Mouse (Mus musculus) liver, embryonic 16.5 days (tissue): ENCODE data around the gene Gm7138. TPM values are rescaled to one million over a fixed set of nuclear protein-coding genes. Genes with fewer than 3 reads are reported as not detected.
"Not testable (repeated sequence)": the region's sequence is repeated elsewhere in the genome, so short reads cannot be mapped to it uniquely, and the experiment has no call there.

Experiments
- ATAC-seq: fragments of 200-750 bp; cut with Nextera tagmentation; 2 replicates; pipeline ENCODE4 v1.8.0; 2017; ENCODE audit warnings: low read depth, mild to moderate bottlenecking, moderate number of reproducible peaks, moderate library complexity
- H3K27ac ChIP-seq: fragments of 300-500 bp; sonication (generic); 2 replicates; pipeline ENCODE4 v1.5.1; 2014; ENCODE audit warnings: mild to moderate bottlenecking, low read length
- H3K27me3 ChIP-seq: fragments of 300-500 bp; sonication (generic); 2 replicates; pipeline ENCODE4 v1.6.1; 2014; ENCODE audit warnings: low read depth, low read length, mixed read lengths; ENCODE audit not compliant: control insufficient read depth, insufficient read depth
- H3K36me3 ChIP-seq: fragments of 300-500 bp; sonication (generic); 2 replicates; pipeline ENCODE4 v1.6.1; 2014; ENCODE audit warnings: mild to moderate bottlenecking; ENCODE audit not compliant: control insufficient read depth, insufficient read depth
- H3K4me1 ChIP-seq: fragments of 300-500 bp; sonication (generic); 2 replicates; pipeline ENCODE4 v1.6.1; 2014; ENCODE audit warnings: low read depth, low read length, mixed read lengths; ENCODE audit not compliant: control insufficient read depth
- H3K4me2 ChIP-seq: fragments of 300-500 bp; sonication (generic); 2 replicates; pipeline ENCODE4 v1.6.1; 2014; ENCODE audit warnings: low read depth, low read length, mixed read lengths
- H3K4me3 ChIP-seq: fragments of 300-500 bp; sonication (generic); 2 replicates; pipeline ENCODE4 v1.5.1; 2014; ENCODE audit warnings: low read depth, mild to moderate bottlenecking, low read length
- H3K9ac ChIP-seq: fragments of 300-500 bp; sonication (generic); 2 replicates; pipeline ENCODE4 v1.6.1; 2014; ENCODE audit warnings: low read depth, low read length
- H3K9me3 ChIP-seq: fragments of 300-500 bp; sonication (generic); replicated peaks from 2 replicates; pipeline ENCODE4 v1.6.1; 2016; ENCODE audit warnings: low read length; ENCODE audit not compliant: control insufficient read depth
- WGBS: fragments of 180-500 bp; shearing (Covaris S2); extraction: QIAGEN DNeasy Blood & Tissue Kit; methylation state at CpG from one replicate; pipeline ENCODE4 v1.1.7; 2014; ENCODE audit not compliant: insufficient replicate concordance; 5-methylcytosine and 5-hydroxymethylcytosine counted together
- polyA plus RNA-seq: library from polyadenylated mRNA; unstranded; fragments of >200 nt; fragmentation: Nextera tagmentation; extraction: Ambion mirVana; gene quantifications from 2 replicates; pipeline ENCODE4 v1.2.1, GENCODE M21; 2015

Gm7138 gene
- polyA plus RNA-seq, 1 experiment from 2014 or later, result not detected

- H3K4me1 ChIP-seq, result no peaks in the 10 kb centered on the region
- no peaks in the 10 kb centered on the region for H3K9me3 ChIP-seq
- H3K9ac ChIP-seq, result no peak overlapping the region
- H3K4me2 ChIP-seq, result no peak overlapping the region
- H3K4me3 ChIP-seq, result no peak overlapping the region
- no peak overlapping the region for H3K27ac ChIP-seq
- 29% methylated on average over 3 of the region's 3 CpGs for WGBS
- no peak for ATAC-seq
- H3K27me3 ChIP-seq, result no peaks in the 10 kb centered on the region
- H3K36me3 ChIP-seq, result no peaks in the 10 kb centered on the region
Measured at GRCm38 (mm10) chr10:77797677-77798076, 20.9 kb upstream of the Gm7138 start.

GRCm38 (mm10) chr10:77794976-77795375, 18.2 kb upstream of the Gm7138 start, which contains the start of gene Gm9639:
Gene Gm9639, minus strand, starts transcription at chr10:77795076.
- no peaks in the 10 kb centered on the region for H3K9me3 ChIP-seq
- no peak within 1 kb of the TSS for H3K9ac ChIP-seq
- H3K4me3 ChIP-seq, result no peak within 1 kb of the TSS
- ATAC-seq, result no peak
- no peak within 1 kb of the TSS for H3K4me2 ChIP-seq
- no peaks in the 10 kb centered on the region for H3K4me1 ChIP-seq
- H3K36me3 ChIP-seq, result no peaks in the 10 kb centered on the region
- H3K27me3 ChIP-seq, result no peaks in the 10 kb centered on the region
- 38% methylated on average over 2 of the region's 2 CpGs for WGBS
- no peak within 1 kb of the TSS for H3K27ac ChIP-seq

- H3K4me3 ChIP-seq, result no peak overlapping the region
- H3K9me3 ChIP-seq, result no peaks in the 10 kb centered on the region
- WGBS, result 47% methylated on average over 2 of the region's 2 CpGs
- no peaks in the 10 kb centered on the region for H3K36me3 ChIP-seq
- H3K27me3 ChIP-seq, result no peaks in the 10 kb centered on the region
- H3K27ac ChIP-seq, result no peak overlapping the region
- H3K9ac ChIP-seq, result no peak overlapping the region
- H3K4me1 ChIP-seq, result no peaks in the 10 kb centered on the region
- ATAC-seq, result no peak
- H3K4me2 ChIP-seq, result no peak overlapping the region
Measured at GRCm38 (mm10) chr10:77788621-77789020, 11.9 kb upstream of the Gm7138 start.

GRCm38 (mm10) chr10:77787876-77788275, 11.1 kb upstream of the Gm7138 start, which contains the start of gene Gm7137:
Gene Gm7137, minus strand, starts transcription at chr10:77788200.
- H3K4me3 ChIP-seq, H3K27ac ChIP-seq, H3K9me3 ChIP-seq, H3K4me2 ChIP-seq, H3K36me3 ChIP-seq, ATAC-seq, H3K4me1 ChIP-seq, H3K27me3 ChIP-seq, H3K9ac ChIP-seq: not testable (repeated sequence)
- WGBS, result no CpG with 5 or more reads among the region's 1 CpGs

- H3K4me1 ChIP-seq, H3K27me3 ChIP-seq, H3K27ac ChIP-seq, H3K4me3 ChIP-seq, H3K9ac ChIP-seq, H3K4me2 ChIP-seq, H3K36me3 ChIP-seq, ATAC-seq, H3K9me3 ChIP-seq: not testable (repeated sequence)
- WGBS, result 45% methylated on average over 1 of the region's 3 CpGs
Measured at GRCm38 (mm10) chr10:77783396-77783795, 6.7 kb upstream of the Gm7138 start.

GRCm38 (mm10) chr10:77782442-77782841, 5.7 kb upstream of the Gm7138 start, which contains the start of gene Gm3250:
Gene Gm3250, minus strand, starts transcription at chr10:77782542.
- H3K9me3 ChIP-seq, H3K27me3 ChIP-seq, H3K4me2 ChIP-seq, H3K9ac ChIP-seq, ATAC-seq, H3K4me3 ChIP-seq, H3K27ac ChIP-seq, H3K36me3 ChIP-seq, H3K4me1 ChIP-seq: not testable (repeated sequence)
- 50% methylated on average over 1 of the region's 1 CpGs for WGBS

GRCm38 (mm10) chr10:77772142-77772541, 4.6 kb downstream of the Gm7138 start:
- 50% methylated on average over 1 of the region's 3 CpGs for WGBS
- not testable (repeated sequence) for H3K4me2 ChIP-seq, H3K9me3 ChIP-seq, ATAC-seq, H3K9ac ChIP-seq, H3K27ac ChIP-seq, H3K27me3 ChIP-seq, H3K36me3 ChIP-seq, H3K4me3 ChIP-seq, H3K4me1 ChIP-seq

GRCm38 (mm10) chr10:77771225-77771624, 5.5 kb downstream of the Gm7138 start, which contains the start of gene Gm3238:
Gene Gm3238, minus strand, starts transcription at chr10:77771325.
- not testable (repeated sequence) for H3K9me3 ChIP-seq, H3K27me3 ChIP-seq, ATAC-seq, H3K4me2 ChIP-seq, H3K9ac ChIP-seq, H3K4me3 ChIP-seq, H3K27ac ChIP-seq, H3K36me3 ChIP-seq, H3K4me1 ChIP-seq
- WGBS, result no CpG with 5 or more reads among the region's 1 CpGs

GRCm38 (mm10) chr10:77769727-77770126, 7.0 kb downstream of the Gm7138 start:
- Histone ChIP-seq H3K9me3 (no peaks in the 10 kb centered on the region), H3K36me3 (no peaks in the 10 kb centered on the region), H3K4me3 (no peak overlapping the region), H3K27ac (no peak overlapping the region), H3K27me3 (no peaks in the 10 kb centered on the region), H3K9ac (no peak overlapping the region), H3K4me2 (no peak overlapping the region), H3K4me1 (no peaks in the 10 kb centered on the region)
- no peak for ATAC-seq
- WGBS, result 67% methylated on average over 1 of the region's 1 CpGs
